Mouse (Mus musculus) midbrain, embryonic 15.5 days (tissue): ENCODE results near the gene Scamp4. TPM values are rescaled to one million over a fixed set of nuclear protein-coding genes. Genes with fewer than 3 reads are reported as not detected.
A peak's percentile ranks its signal among the peaks of the same experiment; 100 is the strongest.
"Not testable (repeated sequence)": the region's sequence is repeated elsewhere in the genome, so short reads cannot be mapped to it uniquely, and the experiment has no call there.

Experiments used
- ATAC-seq: fragments of 200-750 bp; cut with Nextera tagmentation; replicated peaks from 2 replicates; pipeline ENCODE4 v1.8.0; 2017; ENCODE audit warnings: moderate TSS enrichment
- H3K27ac ChIP-seq: fragments of 300-500 bp; sonication (generic); 2 replicates; pipeline ENCODE4 v1.5.1; 2015; ENCODE audit warnings: mild to moderate bottlenecking, inconsistent platforms
- H3K27me3 ChIP-seq: fragments of 300-500 bp; sonication (generic); replicated peaks from 2 replicates; pipeline ENCODE4 v1.6.1; 2015; ENCODE audit warnings: inconsistent platforms
- H3K36me3 ChIP-seq: fragments of 300-500 bp; sonication (generic); replicated peaks from 2 replicates; pipeline ENCODE4 v1.6.1; 2015; ENCODE audit warnings: inconsistent platforms
- H3K4me1 ChIP-seq: fragments of 300-500 bp; sonication (generic); 2 replicates; pipeline ENCODE4 v1.6.1; 2015; ENCODE audit warnings: inconsistent platforms
- H3K4me2 ChIP-seq: fragments of 300-500 bp; sonication (generic); 2 replicates; pipeline ENCODE4 v1.6.1; 2015; ENCODE audit warnings: inconsistent platforms, mild to moderate bottlenecking, moderate library complexity
- H3K4me3 ChIP-seq: fragments of 300-500 bp; sonication (generic); 2 replicates; pipeline ENCODE4 v1.5.1; 2015; ENCODE audit warnings: mild to moderate bottlenecking, inconsistent platforms
- H3K9ac ChIP-seq: fragments of 300-500 bp; sonication (generic); 2 replicates; pipeline ENCODE4 v1.6.1; 2015; ENCODE audit warnings: mild to moderate bottlenecking, inconsistent platforms
- H3K9me3 ChIP-seq: fragments of 300-500 bp; sonication (generic); 2 replicates; pipeline ENCODE4 v1.6.1; 2016; ENCODE audit warnings: inconsistent platforms
- WGBS: fragments of 180-500 bp; shearing (Covaris S2); methylation state at CpG from one replicate; pipeline ENCODE4 v1.1.7; 2015; ENCODE audit warnings: mixed read lengths; 5-methylcytosine and 5-hydroxymethylcytosine counted together
- polyA plus RNA-seq: library from polyadenylated mRNA; unstranded; fragments of >200 nt; fragmentation: Nextera tagmentation; extraction: Ambion mirVana; gene quantifications from 2 replicates; pipeline ENCODE4 v1.2.1, GENCODE M21; 2015

Scamp4 gene
- polyA plus RNA-seq, 1 experiment from 2014 or later: 65.0 TPM

DNA sequence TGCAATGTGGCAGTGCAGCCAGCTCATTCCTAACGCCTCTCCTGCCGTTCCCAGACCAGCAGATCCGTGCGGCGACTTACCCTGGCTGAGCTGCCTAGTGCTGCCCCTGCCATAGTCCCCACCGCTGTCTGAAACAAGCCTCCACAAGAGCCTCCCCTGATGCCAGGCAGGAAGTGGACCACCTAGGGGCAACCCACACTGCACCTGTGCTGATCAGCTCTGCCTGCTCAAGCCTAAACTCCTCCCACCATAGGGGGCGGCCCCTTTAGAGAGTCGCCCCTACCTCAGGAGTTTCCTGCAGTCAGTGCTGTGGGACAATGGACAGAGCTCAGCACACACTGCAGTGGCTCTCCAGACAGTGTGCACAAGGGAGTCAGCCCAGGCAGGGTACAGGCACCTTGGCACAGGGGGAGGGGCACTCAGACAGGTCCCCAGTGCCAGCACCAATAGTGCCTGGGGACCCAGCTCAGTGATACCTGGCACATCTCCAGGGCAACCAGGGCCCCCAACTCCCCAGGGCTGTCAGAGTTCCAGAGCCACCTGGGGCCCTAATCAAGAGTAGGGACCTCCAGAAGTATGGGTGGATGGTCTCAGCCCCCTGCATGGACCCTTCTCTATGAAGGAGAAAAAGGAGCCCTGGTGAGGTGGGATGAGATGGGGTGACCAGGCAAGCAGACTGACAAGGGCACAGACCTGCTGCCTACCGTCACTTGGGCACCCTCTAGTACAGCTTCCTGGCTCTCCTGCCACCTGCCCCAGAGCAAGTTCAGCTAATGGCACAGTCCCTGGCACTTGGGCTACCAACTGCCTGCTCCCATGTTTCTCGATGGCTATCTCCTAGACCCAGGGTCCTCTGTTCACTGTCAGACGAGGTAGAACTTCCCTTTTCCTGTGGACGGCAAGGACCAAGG lies 17.8 kb upstream of the Scamp4 start:
- no peak overlapping the region for H3K4me3 ChIP-seq
- WGBS: 71% methylated on average over 12 of the region's 12 CpGs
- peaks cover 26% of the 10 kb centered on the region for H3K4me1 ChIP-seq
- no peak overlapping the region for H3K9ac ChIP-seq
- H3K9me3 ChIP-seq: no peaks in the 10 kb centered on the region
- no peak for ATAC-seq
- H3K36me3 ChIP-seq: no peaks in the 10 kb centered on the region
- no peak overlapping the region for H3K4me2 ChIP-seq
- no peak overlapping the region for H3K27ac ChIP-seq
- H3K27me3 ChIP-seq: no peaks in the 10 kb centered on the region

DNA sequence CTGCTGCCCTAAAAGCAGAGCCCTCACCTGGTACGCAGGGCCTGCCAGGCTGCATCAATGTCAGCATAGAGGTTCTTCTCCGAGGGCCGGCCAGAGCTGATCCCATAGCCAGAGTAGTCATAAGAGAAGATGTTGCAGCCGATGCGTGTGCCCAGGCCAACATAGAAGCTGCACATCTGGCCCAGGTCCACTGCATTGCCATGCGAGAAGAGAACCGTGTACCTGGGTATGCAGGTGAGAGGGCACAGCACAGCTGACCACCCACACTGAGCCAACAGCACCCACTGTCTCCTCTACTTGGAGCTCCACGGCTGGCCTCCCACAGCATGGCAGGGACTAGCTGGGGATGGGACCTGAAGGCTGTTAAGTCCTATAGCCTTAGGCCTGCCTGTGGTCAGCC lies 17.1 kb upstream of the Scamp4 start:
- no peaks in the 10 kb centered on the region for H3K9me3 ChIP-seq
- H3K4me1 ChIP-seq: peaks cover 26% of the 10 kb centered on the region
- H3K36me3 ChIP-seq: no peaks in the 10 kb centered on the region
- no peak for ATAC-seq
- no peak overlapping the region for H3K4me3 ChIP-seq
- H3K9ac ChIP-seq: no peak overlapping the region
- no peak overlapping the region for H3K27ac ChIP-seq
- no peaks in the 10 kb centered on the region for H3K27me3 ChIP-seq
- 94% methylated on average over 8 of the region's 8 CpGs for WGBS
- H3K4me2 ChIP-seq: no peak overlapping the region

DNA sequence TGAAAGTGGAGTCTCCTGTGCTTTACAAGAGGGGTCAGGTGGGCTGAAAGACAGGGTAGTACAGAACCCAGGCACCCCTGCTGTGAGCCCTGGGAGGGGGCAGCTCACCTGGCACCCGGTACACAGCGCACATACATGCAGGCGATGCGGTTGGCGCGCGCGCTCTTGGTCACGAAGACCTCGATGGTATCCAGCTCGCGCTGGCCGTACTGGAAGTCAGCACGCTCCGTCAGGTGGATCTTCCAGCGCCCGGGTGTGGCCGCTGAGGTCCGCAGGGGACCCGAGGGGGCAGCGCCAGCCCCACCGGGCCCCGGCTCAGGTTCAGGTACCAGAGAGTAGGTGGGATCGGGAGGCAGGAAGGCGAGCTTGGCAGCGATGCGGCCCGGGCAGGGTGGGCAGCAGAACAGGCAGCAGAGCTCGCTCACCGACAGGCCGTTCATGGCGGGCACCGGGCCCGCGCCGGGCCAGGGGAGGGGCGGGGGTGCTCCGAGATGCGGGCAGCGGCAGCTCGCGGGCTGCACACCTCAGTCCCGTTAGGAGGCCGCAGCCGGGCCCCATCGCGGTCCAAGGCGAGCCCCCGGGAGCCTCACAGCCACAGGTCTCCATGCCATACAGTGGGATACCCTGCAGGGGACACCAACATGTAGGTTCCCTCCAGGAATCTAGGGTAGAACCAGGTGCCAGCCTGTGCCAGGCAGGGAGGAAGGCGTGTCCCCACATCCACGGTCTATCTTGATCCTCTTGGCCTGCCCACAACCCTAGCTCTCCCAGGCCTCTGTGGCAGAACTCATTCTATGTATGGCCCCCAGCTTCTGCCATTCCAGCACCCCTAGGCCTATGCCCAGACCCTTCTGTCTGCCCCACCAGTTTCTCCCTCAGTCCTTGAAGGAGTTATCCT lies 16.0 kb upstream of the Scamp4 start:
- no peak for ATAC-seq
- Histone ChIP-seq H3K27me3 (no peaks in the 10 kb centered on the region), H3K4me2 (no peak overlapping the region), H3K9me3 (no peaks in the 10 kb centered on the region), H3K9ac (no peak overlapping the region), H3K4me1 (peaks cover 26% of the 10 kb centered on the region), H3K27ac (no peak overlapping the region), H3K36me3 (no peaks in the 10 kb centered on the region), H3K4me3 (no peak overlapping the region)
- WGBS: 95% methylated on average over 50 of the region's 51 CpGs

DNA sequence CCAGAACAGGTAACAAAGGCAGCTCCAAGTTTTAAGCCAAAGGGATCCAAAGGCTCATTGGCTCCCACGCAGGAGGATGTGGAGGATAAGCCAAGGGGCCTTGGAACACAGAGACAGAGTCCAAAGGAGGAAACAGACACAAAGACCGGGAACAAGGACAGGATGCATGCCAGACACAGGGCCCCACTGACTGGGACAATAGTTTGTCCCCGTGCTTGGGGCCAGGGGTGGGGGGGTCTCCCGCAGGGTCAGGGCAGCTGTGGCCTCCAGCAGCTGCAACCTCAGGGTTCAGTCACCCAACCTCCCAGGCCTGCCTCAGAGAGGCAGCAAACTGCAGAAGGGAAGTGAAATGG lies 15.4 kb upstream of the Scamp4 start:
- 33% methylated on average over 4 of the region's 4 CpGs for WGBS
- Histone ChIP-seq H3K9me3 (no peaks in the 10 kb centered on the region), H3K36me3 (no peaks in the 10 kb centered on the region), H3K4me1 (peaks cover 26% of the 10 kb centered on the region), H3K9ac (no peak overlapping the region), H3K27ac (no peak overlapping the region), H3K4me2 (no peak overlapping the region), H3K27me3 (no peaks in the 10 kb centered on the region), H3K4me3 (no peak overlapping the region)
- ATAC-seq: no peak

DNA sequence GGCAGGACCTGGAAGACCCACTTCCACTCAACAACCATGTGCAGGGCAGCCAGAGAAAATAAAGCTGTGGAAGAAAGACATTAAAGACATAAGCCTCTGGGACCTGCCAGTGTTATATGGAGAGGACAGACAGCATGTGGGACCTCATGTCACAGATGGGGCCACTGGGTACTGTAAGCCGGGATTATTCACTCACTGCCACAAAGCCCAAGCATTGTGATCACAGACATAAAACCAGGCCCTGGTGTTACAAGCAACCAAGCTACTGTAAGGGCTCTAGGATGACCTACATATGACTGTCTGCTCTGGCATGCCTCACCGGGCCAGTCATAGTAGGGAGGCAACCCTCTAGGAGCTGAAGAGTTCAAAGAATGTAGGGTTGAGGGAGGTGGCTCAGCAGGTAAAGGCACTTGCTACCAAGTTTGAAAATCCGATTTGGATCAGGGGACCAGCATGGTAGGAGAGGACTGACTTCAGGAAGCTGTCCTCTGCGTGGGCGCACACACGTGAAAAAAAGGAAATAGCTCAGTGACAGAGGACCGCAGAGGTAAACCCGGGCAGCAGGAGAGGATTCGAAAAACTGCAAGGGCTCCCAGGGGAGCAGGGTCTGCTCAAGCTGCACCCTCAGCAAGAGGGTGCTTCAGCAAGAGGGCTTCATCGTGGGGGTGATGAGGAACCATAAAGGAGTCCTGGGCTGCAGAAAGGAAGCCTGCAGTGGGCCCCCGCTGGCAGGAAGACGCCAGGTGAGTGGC lies 13.4 kb upstream of the Scamp4 start:
- ATAC-seq: peak; percentile 7
- H3K27ac ChIP-seq: peak overlapping the region; percentile 75
- peak overlapping the region; percentile 89 for H3K4me3 ChIP-seq
- H3K9ac ChIP-seq: peak overlapping the region; percentile 89
- peaks cover 26% of the 10 kb centered on the region for H3K4me1 ChIP-seq
- no peaks in the 10 kb centered on the region for H3K9me3 ChIP-seq
- 21% methylated on average over 12 of the region's 12 CpGs for WGBS
- peak overlapping the region; percentile 98 for H3K4me2 ChIP-seq
- H3K27me3 ChIP-seq: no peaks in the 10 kb centered on the region
- H3K36me3 ChIP-seq: no peaks in the 10 kb centered on the region

DNA sequence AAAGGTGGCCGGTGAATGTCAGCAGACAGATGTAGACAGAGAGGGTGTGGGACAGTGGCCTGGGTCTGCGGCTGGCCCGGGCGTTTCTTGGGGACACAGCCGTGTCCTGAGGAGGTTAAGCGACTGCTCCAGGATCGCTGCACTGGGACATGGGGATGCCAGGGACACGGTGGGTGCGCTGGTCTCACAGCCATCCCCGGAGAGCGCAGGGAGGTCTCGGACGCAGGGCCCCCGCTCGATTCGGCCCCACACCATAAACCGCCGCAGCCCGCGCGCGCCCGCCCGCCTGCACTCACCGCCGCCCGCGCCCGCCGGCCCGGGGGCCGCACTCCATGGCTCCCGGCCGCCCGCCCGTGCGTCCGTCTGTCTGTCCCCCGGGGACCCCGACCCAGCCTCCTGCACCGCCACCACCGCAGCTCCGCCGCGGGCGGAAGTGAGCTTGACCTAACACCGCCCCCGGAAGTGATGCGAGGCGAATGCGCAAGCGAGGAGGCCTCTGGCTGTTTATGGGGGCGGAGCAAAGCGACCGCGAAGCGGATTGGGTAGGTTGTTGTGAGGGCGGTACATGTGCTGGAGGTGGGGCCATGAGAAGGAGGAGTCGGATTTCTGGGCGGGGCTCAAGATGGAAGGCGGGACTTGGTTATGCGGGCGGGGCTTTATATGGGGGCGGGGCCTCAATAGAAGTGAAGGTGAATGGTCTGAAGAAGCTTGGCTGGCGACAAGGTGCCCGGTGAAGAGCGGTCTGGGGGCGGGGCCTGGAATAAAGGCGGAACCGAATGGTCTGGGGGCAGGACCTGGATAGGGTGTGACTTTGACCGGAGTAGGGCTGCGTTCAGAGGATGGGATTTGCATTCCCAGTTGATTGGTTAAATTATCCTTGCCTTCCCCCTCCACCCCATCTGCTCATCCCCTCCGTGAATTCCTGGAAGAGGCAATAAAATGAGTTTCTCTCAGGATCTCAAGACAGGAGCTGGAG lies 12.5 kb upstream of the Scamp4 start, which contains the start of gene Abhd17a:
Gene Abhd17a (minus strand): TSS at position 463 of the 976 bp plus-strand sequence.
- Histone ChIP-seq H3K4me1 (peaks cover 26% of the 10 kb centered on the region), H3K4me3 (peak within 1 kb of the TSS; percentile 89), H3K9me3 (no peaks in the 10 kb centered on the region), H3K27me3 (no peaks in the 10 kb centered on the region), H3K36me3 (no peaks in the 10 kb centered on the region), H3K4me2 (peak within 1 kb of the TSS; percentile 98), H3K27ac (peak within 1 kb of the TSS; percentile 75), H3K9ac (peak within 1 kb of the TSS; percentile 89)
- under 1% methylated on average over 71 of the region's 73 CpGs for WGBS
- peak; percentile 97 for ATAC-seq

DNA sequence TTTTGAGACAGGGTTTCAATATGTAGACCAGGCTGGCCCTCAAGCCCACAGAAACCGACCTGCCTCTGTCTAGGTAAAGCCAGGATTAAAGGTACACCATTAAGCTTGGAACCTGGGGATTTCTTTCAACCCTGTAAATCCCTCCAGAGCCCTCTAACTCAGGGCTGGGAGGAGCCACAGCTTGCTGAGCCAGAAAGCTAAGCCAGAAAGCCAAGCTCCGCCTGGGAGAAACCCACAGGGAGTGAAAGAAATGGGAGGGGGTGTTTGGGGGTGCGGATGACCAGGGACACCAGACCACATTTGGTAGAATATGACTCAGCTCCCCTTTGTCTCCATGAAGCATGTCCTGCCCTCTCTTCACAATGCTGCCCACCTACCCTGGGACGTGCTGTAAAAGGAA lies 6.4 kb upstream of the Scamp4 start:
- no peaks in the 10 kb centered on the region for H3K4me1 ChIP-seq
- no peak overlapping the region for H3K9ac ChIP-seq
- H3K27me3 ChIP-seq: no peaks in the 10 kb centered on the region
- no peak for ATAC-seq
- no peak overlapping the region for H3K27ac ChIP-seq
- 42% methylated on average over 4 of the region's 4 CpGs for WGBS
- H3K4me2 ChIP-seq: no peak overlapping the region
- no peaks in the 10 kb centered on the region for H3K9me3 ChIP-seq
- H3K36me3 ChIP-seq: no peaks in the 10 kb centered on the region
- no peak overlapping the region for H3K4me3 ChIP-seq

DNA sequence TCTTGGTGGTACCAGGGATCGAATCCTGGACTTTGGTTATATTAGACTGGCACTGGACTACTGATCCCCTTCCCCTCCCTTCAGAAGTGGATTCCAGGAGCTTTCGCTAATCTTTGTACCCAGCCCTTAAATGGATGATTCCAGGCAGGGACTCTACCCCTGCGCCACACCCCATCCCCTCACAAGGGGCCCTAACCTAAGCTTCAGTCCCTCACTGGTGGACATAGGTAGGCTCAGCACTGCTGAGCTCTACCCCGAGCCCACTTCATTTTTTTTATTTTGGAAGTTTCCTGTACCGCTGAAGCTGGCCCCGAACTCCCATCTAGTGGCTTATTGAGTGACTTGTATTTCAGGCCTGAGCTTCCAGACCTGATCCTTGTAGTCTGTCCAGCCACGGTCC lies 692 bp downstream of the Scamp4 start:
- H3K27ac ChIP-seq: peak overlapping the region; percentile 90
- WGBS: 32% methylated on average over 7 of the region's 7 CpGs
- H3K9ac ChIP-seq: peak overlapping the region; percentile 50
- peaks cover 13% of the 10 kb centered on the region; the same call in 1 of the 2 replicates for H3K36me3 ChIP-seq
- peak; percentile 21 for ATAC-seq
- no peaks in the 10 kb centered on the region for H3K27me3 ChIP-seq
- peak overlapping the region; percentile 70 for H3K4me3 ChIP-seq
- H3K4me2 ChIP-seq: peak overlapping the region; percentile 69
- peaks cover 19% of the 10 kb centered on the region for H3K4me1 ChIP-seq
- no peaks in the 10 kb centered on the region for H3K9me3 ChIP-seq

DNA sequence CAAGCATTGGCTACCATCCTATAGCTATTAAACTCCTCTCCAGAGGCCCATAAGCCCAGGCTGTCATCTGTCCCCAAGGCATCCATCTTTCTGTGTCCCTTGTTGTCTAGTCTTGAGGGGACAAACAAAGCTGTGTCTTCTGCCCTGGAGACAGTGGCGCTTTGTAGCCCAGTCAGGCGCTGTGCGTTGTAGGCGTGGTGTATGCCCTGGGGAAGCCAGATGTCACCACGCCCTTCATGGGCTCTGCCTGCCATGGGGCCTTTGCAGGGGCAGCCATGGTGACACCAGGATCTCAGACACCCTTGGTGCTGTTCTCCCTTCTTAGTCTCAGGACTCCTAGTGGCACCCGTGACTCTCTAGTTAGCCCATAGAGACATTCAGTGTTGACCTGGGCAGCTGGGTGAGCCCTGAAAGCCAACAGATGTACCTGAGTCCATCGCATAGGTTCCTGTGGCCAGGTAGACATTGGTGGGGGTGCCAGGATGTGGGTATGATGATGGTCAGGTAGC lies 1.4 kb downstream of the Scamp4 start:
- H3K4me3 ChIP-seq: peak overlapping the region; percentile 70; the same call in 1 of the 2 replicates

DNA sequence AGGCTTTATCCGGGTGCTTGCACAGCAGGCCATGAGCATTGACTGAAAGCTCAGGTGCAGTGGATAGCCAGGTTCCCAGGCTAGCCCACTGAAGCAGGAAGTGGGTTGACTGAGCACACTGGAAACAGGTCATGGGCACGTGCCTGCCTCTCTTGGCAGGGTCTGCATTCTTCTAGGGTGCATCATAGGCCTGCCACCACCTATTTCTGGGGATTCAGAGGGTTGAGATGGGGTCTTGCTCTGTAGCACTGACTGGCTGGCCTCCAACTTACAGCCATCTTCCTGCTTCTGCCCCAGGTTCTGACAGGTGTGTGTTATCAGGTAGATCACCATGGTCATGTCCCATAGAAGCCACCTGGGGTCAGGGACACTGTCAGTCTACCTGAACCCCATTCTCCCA lies 2.3 kb downstream of the Scamp4 start:
- Histone ChIP-seq H3K9me3 (no peaks in the 10 kb centered on the region), H3K36me3 (peaks cover 16% of the 10 kb centered on the region; the same call in 1 of the 2 replicates), H3K4me2 (no peak overlapping the region), H3K4me1 (peaks cover 19% of the 10 kb centered on the region), H3K27me3 (no peaks in the 10 kb centered on the region), H3K27ac (no peak overlapping the region), H3K4me3 (no peak overlapping the region), H3K9ac (no peak overlapping the region)
- 92% methylated on average over 2 of the region's 2 CpGs for WGBS
- ATAC-seq: no peak

More for the DNA sequence above, 1.4 kb downstream of the Scamp4 start:
- Histone ChIP-seq H3K4me2 (peak overlapping the region; percentile 69), H3K9me3 (no peaks in the 10 kb centered on the region), H3K27ac (no peak overlapping the region), H3K9ac (peak overlapping the region; percentile 50), H3K36me3 (peaks cover 13% of the 10 kb centered on the region; the same call in 1 of the 2 replicates), H3K4me1 (peaks cover 19% of the 10 kb centered on the region), H3K27me3 (no peaks in the 10 kb centered on the region)
- 93% methylated on average over 7 of the region's 7 CpGs for WGBS
- no peak for ATAC-seq

DNA sequence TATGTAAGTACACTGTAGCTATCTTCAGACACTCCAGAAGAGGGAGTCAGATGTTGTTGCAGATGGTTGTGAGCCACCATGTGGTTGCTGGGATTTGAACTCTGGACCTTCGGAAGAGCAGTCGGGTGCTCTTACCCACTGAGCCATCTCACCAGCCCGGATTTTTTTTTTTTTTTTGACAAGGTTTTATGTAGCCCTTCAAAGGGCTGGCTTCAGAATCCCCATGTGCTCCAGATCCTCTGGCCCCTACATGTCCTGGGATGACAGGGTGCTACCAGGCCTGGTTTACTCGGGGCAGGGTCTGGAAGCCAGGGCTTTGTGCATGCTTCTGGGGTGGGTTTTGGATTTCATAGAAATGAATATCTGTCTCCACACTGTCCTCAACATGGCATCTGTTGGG lies 3.0 kb downstream of the Scamp4 start, which contains the start of gene Gm49322:
Gene Gm49322 (plus strand): TSS at position 301 of the 400 bp plus-strand sequence.
- not testable (repeated sequence) for H3K4me3 ChIP-seq, H3K4me2 ChIP-seq, H3K27ac ChIP-seq, H3K9me3 ChIP-seq, H3K9ac ChIP-seq, H3K27me3 ChIP-seq, ATAC-seq
- Histone ChIP-seq H3K4me1 (peaks cover 19% of the 10 kb centered on the region), H3K36me3 (peaks cover 16% of the 10 kb centered on the region; the same call in 1 of the 2 replicates)
- WGBS: 86% methylated on average over 4 of the region's 4 CpGs
